Mouse (Mus musculus): ENCODE data around the gene Astn2. TPM values are rescaled to one million over a fixed set of nuclear protein-coding genes. Genes with fewer than 3 reads are reported as not detected.

Gene Astn2
- total and polyA plus RNA-seq, 3 experiments, result not detected

DNA sequence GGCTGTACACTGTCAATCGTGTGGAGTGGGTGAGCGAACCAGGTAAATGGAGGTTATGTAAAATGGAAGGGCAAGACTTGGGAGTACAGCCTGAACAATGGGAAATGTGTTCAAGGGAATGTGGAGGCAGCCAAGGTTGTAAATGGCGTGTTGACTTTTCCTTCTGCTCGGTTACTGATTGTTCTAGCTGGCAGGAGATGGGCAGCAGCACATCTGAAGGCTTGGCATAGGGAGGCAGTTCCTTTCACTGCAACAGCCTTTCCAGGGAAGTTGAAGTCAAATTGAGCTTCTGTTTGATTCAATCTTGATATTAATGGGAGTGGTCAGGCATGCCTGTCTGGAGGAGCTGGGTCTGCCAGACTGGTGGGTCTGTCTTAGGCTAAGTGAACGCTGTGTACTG is 794.1 kb downstream of the Astn2 start:
- DNase-seq (ENCODE audit: low read depth, low spot score), result no peak
- H3K27me3 ChIP-seq (ENCODE audit: control insufficient read depth in 1 of 2, insufficient read depth in 2 of 2, low read length in 2 of 2), result no peaks in the 10 kb centered on the region
- peaks cover 0 to 6% of the 10 kb centered on the region in 2 experiments; a peak in 2 of 4 replicates for H3K36me3 ChIP-seq (ENCODE audit: control insufficient read depth in 1 of 2, insufficient read depth in 2 of 2, low read length in 2 of 2)
- no peak overlapping the region for H3K9ac ChIP-seq (ENCODE audit: control insufficient read depth, low read depth, low read length, poor library complexity, severe bottlenecking)
- peaks cover 2% of the 10 kb centered on the region; the same call in 1 of the 2 replicates for H3K79me2 ChIP-seq (ENCODE audit: control insufficient read depth, insufficient read depth, low read length, poor library complexity)
- no peak overlapping the region for H3K4me3 ChIP-seq (ENCODE audit: control insufficient read depth in 1 of 2, insufficient read depth in 1 of 2, low read depth in 2 of 2, low read length in 2 of 2)
- H3K9me3 ChIP-seq (replicated peaks; ENCODE audit: insufficient read depth, low read length), result no peaks in the 10 kb centered on the region
- no peak for TF ChIP-seq POLR2A (IDR thresholded peaks at IDR 0.05; ENCODE audit: control insufficient read depth in 1 of 2, insufficient read depth in 1 of 2, low read depth in 1 of 2, low read length in 2 of 2, poor library complexity in 1 of 2)
- no peak for TF ChIP-seq MAFK (IDR thresholded peaks at IDR 0.05; ENCODE audit: borderline replicate concordance, low read depth, low read length)
- TF ChIP-seq TAL1 (IDR thresholded peaks at IDR 0.05; ENCODE audit: low read length), result no peak
- TF ChIP-seq JUND (IDR thresholded peaks at IDR 0.05; ENCODE audit: low read depth, low read length), result no peak
- no peak for TF ChIP-seq USF2 (IDR thresholded peaks at IDR 0.05; ENCODE audit: borderline replicate concordance in 1 of 2, insufficient read depth in 1 of 2, low read depth in 1 of 2, low read length in 2 of 2)
- no peak for TF ChIP-seq KAT2A (conservative IDR thresholded peaks at IDR 0.05; ENCODE audit: low read depth, low read length)
- no peak for TF ChIP-seq GABPA (IDR thresholded peaks at IDR 0.05; ENCODE audit: low read depth, low read length)
- no peaks in the 10 kb centered on the region; a peak in 1 of 4 replicates for H3K4me1 ChIP-seq (ENCODE audit: control insufficient read depth in 1 of 2, insufficient read depth in 2 of 2, low read length in 2 of 2)
- H3K27ac ChIP-seq (ENCODE audit: control insufficient read depth, low read depth, low read length), result no peak overlapping the region

DNA sequence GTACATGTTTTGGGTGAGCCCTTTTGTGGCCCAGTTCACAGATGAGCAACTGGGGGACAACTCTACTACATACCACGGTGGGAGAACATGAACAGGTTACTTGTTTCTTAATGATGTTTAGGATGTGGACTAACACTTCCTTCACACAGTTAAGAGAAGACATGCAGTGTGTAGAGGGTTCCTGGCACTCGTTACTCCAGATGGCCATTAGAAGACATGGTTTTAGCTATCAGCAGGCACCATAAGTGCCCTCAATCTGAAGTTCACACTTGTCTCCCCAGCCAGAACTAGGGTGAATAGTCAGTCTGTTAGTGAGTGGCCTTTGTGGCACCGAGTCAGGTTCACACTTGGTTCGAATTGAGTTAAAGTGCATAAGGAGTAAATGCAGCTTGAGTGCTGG is 796.3 kb downstream of the Astn2 start:
- peaks cover 0 to 8% of the 10 kb centered on the region in 2 experiments; a peak in 2 of 4 replicates for H3K36me3 ChIP-seq (ENCODE audit: control insufficient read depth in 1 of 2, insufficient read depth in 2 of 2, low read length in 2 of 2)
- no peak overlapping the region for H3K4me3 ChIP-seq (ENCODE audit: control insufficient read depth in 1 of 2, insufficient read depth in 1 of 2, low read depth in 2 of 2, low read length in 2 of 2)
- no peaks in the 10 kb centered on the region for H3K9me3 ChIP-seq (replicated peaks; ENCODE audit: insufficient read depth, low read length)
- no peak overlapping the region for H3K27ac ChIP-seq (ENCODE audit: control insufficient read depth, low read depth, low read length)
- peaks cover 2% of the 10 kb centered on the region; the same call in 1 of the 2 replicates for H3K79me2 ChIP-seq (ENCODE audit: control insufficient read depth, insufficient read depth, low read length, poor library complexity)
- DNase-seq (ENCODE audit: low read depth, low spot score), result no peak
- H3K4me1 ChIP-seq (ENCODE audit: control insufficient read depth in 1 of 2, insufficient read depth in 2 of 2, low read length in 2 of 2), result no peaks in the 10 kb centered on the region; a peak in 1 of 4 replicates
- no peak overlapping the region for H3K9ac ChIP-seq (ENCODE audit: control insufficient read depth, low read depth, low read length, poor library complexity, severe bottlenecking)
- TF ChIP-seq BHLHE40 (IDR thresholded peaks at IDR 0.05; ENCODE audit: borderline replicate concordance, low read depth, low read length) (no peak), JUND (IDR thresholded peaks at IDR 0.05; ENCODE audit: low read depth, low read length) (no peak), CTCF (IDR thresholded peaks at IDR 0.05 in 2 of 3, conservative IDR thresholded peaks at IDR 0.05 in 1 of 3; ENCODE audit: control insufficient read depth in 1 of 3, insufficient read depth in 1 of 3, low read depth in 2 of 3, low read length in 3 of 3, poor library complexity in 1 of 3, severe bottlenecking in 1 of 3) (no peak), NRF1 (IDR thresholded peaks at IDR 0.05; ENCODE audit: insufficient read depth, low read depth, low read length, poor library complexity, severe bottlenecking) (no peak)
- H3K27me3 ChIP-seq (ENCODE audit: control insufficient read depth in 1 of 2, insufficient read depth in 2 of 2, low read length in 2 of 2), result no peaks in the 10 kb centered on the region

- Histone ChIP-seq H3K9ac (ENCODE audit: control insufficient read depth, low read depth, low read length, poor library complexity, severe bottlenecking) (0 out of 2 replicates have a peak overlapping the region, but pooled peaks have one; percentile 18), H3K79me2 (ENCODE audit: control insufficient read depth, insufficient read depth, low read length, poor library complexity) (peaks cover 2% of the 10 kb centered on the region; the same call in 1 of the 2 replicates), H3K9me3 (replicated peaks; ENCODE audit: insufficient read depth, low read length) (no peaks in the 10 kb centered on the region), H3K4me3 (ENCODE audit: control insufficient read depth in 1 of 2, insufficient read depth in 1 of 2, low read depth in 2 of 2, low read length in 2 of 2) (peak overlapping the region in 1 of 2 experiments; percentile 23; a peak in 1 of 4 replicates), H3K36me3 (ENCODE audit: control insufficient read depth in 1 of 2, insufficient read depth in 2 of 2, low read length in 2 of 2) (peaks cover 0 to 8% of the 10 kb centered on the region in 2 experiments; a peak in 2 of 4 replicates), H3K27ac (ENCODE audit: control insufficient read depth, low read depth, low read length) (peak overlapping the region; percentile 34; the same call in 1 of the 2 replicates), H3K27me3 (ENCODE audit: control insufficient read depth in 1 of 2, insufficient read depth in 2 of 2, low read length in 2 of 2) (no peaks in the 10 kb centered on the region), H3K4me1 (ENCODE audit: control insufficient read depth in 1 of 2, insufficient read depth in 2 of 2, low read length in 2 of 2) (no peaks in the 10 kb centered on the region; a peak in 2 of 4 replicates)
- TF ChIP-seq GATA1 (IDR thresholded peaks at IDR 0.05; ENCODE audit: low read depth, low read length), result peak; percentile 56
- peak; percentile 82 for TF ChIP-seq TBP (IDR thresholded peaks at IDR 0.05; ENCODE audit: low read depth, low read length)
- TF ChIP-seq ZNF384 (IDR thresholded peaks at IDR 0.05; ENCODE audit: low read depth, low read length), result no peak
- TF ChIP-seq MYB (IDR thresholded peaks at IDR 0.05; ENCODE audit: low read depth, low read length), result no peak
- no peak for TF ChIP-seq MAZ (IDR thresholded peaks at IDR 0.05; ENCODE audit: low read depth, low read length)
- TF ChIP-seq EP300 (IDR thresholded peaks at IDR 0.05; ENCODE audit: low read depth in 1 of 2, low read length in 2 of 2), result peak in 1 of 2 experiments; percentile 39; a peak in 1 of 4 replicates
- TF ChIP-seq ETS1 (IDR thresholded peaks at IDR 0.05; ENCODE audit: low read depth, low read length), result 0 out of 2 replicates have a peak, but pooled peaks have one; percentile 22
- DNase-seq (ENCODE audit: low read depth, low spot score), result peak; percentile 77
Observed at GRCm38 (mm10) chr4:65607184-65607631, 797.2 kb downstream of the Astn2 start.

Measured in MEL (cell line).